Mouse (Mus musculus) heart, postnatal 0 days (tissue): ENCODE measurements around the gene Osbpl6. TPM values are rescaled to one million over a fixed set of nuclear protein-coding genes. Genes with fewer than 3 reads are reported as not detected.

Source experiments
- ATAC-seq: fragments of 200-750 bp; cut with Nextera tagmentation; 2 replicates; pipeline ENCODE4 v1.8.0; 2017; ENCODE audit warnings: low read depth, moderate number of reproducible peaks, moderate library complexity; ENCODE audit not compliant: insufficient read depth
- DNase-seq: peaks from one replicate; pipeline ENCODE4 v3.0.0-alpha.2; 2016; ENCODE audit warnings: low spot score
- H3K27ac ChIP-seq: fragments of 300-500 bp; sonication (generic); 2 replicates; pipeline ENCODE4 v1.5.1; 2014; ENCODE audit warnings: low read depth, mild to moderate bottlenecking
- H3K27me3 ChIP-seq: fragments of 300-500 bp; sonication (generic); 2 replicates; pipeline ENCODE4 v1.6.1; 2014; ENCODE audit warnings: low read length, mixed read lengths; ENCODE audit not compliant: control insufficient read depth, insufficient read depth
- H3K36me3 ChIP-seq: fragments of 300-500 bp; sonication (generic); replicated peaks from 2 replicates; pipeline ENCODE4 v1.6.1; 2014; ENCODE audit warnings: low read length, mixed read lengths; ENCODE audit not compliant: control insufficient read depth, insufficient read depth
- H3K4me1 ChIP-seq: fragments of 300-500 bp; sonication (generic); 2 replicates; pipeline ENCODE4 v1.6.1; 2014; ENCODE audit warnings: antibody characterized with exemption; ENCODE audit not compliant: control insufficient read depth, insufficient read depth
- H3K4me2 ChIP-seq: fragments of 300-500 bp; sonication (generic); 2 replicates; pipeline ENCODE4 v1.6.1; 2014; ENCODE audit warnings: low read depth, mild to moderate bottlenecking, low read length, moderate library complexity
- H3K4me3 ChIP-seq: fragments of 300-500 bp; sonication (generic); 2 replicates; pipeline ENCODE4 v1.5.1; 2014; ENCODE audit warnings: low read depth, low read length
- H3K9ac ChIP-seq: fragments of 300-500 bp; sonication (generic); replicated peaks from 2 replicates; pipeline ENCODE4 v1.6.1; 2014; ENCODE audit warnings: low read depth, low read length, mixed read lengths
- H3K9me3 ChIP-seq: fragments of 300-500 bp; sonication (generic); replicated peaks from 2 replicates; pipeline ENCODE4 v1.6.1; 2016; ENCODE audit warnings: low read length; ENCODE audit not compliant: control insufficient read depth
- CTCF ChIP-seq: IDR thresholded peaks from 2 replicates; pipeline ENCODE4 v1.5.1; 2016; ENCODE audit warnings: antibody characterized with exemption, control low read depth, low read depth
- EP300 ChIP-seq: IDR thresholded peaks from 2 replicates; pipeline ENCODE4 v1.6.1; 2016; ENCODE audit warnings: antibody characterized with exemption, low read depth
- WGBS: fragments of 180-500 bp; shearing (Covaris S2); extraction: QIAGEN DNeasy Blood & Tissue Kit; methylation state at CpG from one replicate; pipeline ENCODE4 v1.1.7; 2014; 5-methylcytosine and 5-hydroxymethylcytosine counted together
- polyA plus RNA-seq: library from polyadenylated mRNA; unstranded; fragments of >200 nt; fragmentation: Nextera tagmentation; extraction: Ambion mirVana; gene quantifications from 2 replicates; pipeline ENCODE4 v1.2.1, GENCODE M21; 2015
- total RNA-seq: library from RNA; depleted of rRNA; stranded (reverse); fragments of >200 nt; gene quantifications from 2 replicates; pipeline ENCODE4 v1.2.3, GENCODE M21; 2014; ENCODE audit warnings: low replicate concordance

Osbpl6 gene
- total and polyA plus RNA-seq, 2 experiments from 2014 or later, result 3.3 to 5.0 TPM

GRCm38 (mm10) chr2:76378646-76379045, 27.7 kb upstream of the Osbpl6 start:
- Histone ChIP-seq H3K36me3 (peaks cover 88% of the 10 kb centered on the region), H3K9ac (no peak overlapping the region), H3K9me3 (no peaks in the 10 kb centered on the region), H3K4me1 (no peaks in the 10 kb centered on the region), H3K4me3 (no peak overlapping the region), H3K4me2 (no peak overlapping the region), H3K27me3 (no peaks in the 10 kb centered on the region), H3K27ac (no peak overlapping the region)
- no peak for ATAC-seq
- WGBS, result 93% methylated on average over 19 of the region's 19 CpGs
- TF ChIP-seq EP300 (no peak), CTCF (no peak)
- no peak for DNase-seq

DNA sequence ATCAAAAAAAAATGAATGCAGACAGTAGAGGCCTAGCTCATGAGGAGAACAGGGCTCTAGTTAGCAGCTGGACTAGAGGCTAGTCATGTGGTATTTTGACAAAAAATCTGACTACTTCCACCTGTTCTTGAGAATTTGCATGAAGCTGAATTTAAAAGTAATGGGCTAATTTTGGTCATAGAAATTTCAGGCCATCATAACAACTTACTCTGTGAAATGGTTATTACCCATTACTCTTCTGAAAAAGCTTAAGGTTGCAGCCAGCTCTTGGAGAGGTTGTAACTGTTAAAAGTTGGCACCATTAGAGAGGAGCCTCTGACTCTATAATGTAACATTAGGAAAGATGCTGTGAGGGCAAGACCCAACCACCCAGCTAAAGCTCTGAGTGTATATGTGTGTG, 19.8 kb upstream of the Osbpl6 start:
- Histone ChIP-seq H3K4me3 (no peak overlapping the region), H3K9ac (no peak overlapping the region), H3K4me2 (no peak overlapping the region), H3K27ac (no peak overlapping the region), H3K27me3 (no peaks in the 10 kb centered on the region), H3K4me1 (no peaks in the 10 kb centered on the region), H3K9me3 (no peaks in the 10 kb centered on the region), H3K36me3 (peaks cover 43% of the 10 kb centered on the region)
- TF ChIP-seq EP300, result no peak
- DNase-seq (no peak), ATAC-seq (no peak)

DNA sequence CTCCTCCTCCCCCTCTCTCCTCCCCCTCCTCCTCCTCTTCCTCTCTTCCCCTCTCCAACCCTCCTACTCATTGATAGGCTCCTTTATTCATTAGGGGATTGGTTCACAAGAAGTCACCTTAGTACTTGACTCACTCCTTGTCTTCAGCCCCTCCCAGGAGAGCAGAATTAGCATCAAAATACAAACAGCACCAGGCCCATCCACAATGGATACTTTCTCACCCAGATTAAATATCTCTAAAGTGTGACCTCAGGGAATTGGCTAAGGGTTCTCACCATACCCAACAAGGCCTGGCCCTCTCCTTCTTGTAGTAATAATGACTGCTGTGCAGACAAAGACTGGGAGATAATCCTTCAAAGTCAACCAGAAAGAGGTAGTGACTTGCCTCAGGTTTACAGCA, 6.1 kb upstream of the Osbpl6 start:
- H3K4me3 ChIP-seq, result no peak overlapping the region
- no peak for DNase-seq
- no peak overlapping the region for H3K27ac ChIP-seq
- no peak overlapping the region for H3K4me2 ChIP-seq
- no peak for TF ChIP-seq EP300
- TF ChIP-seq CTCF, result no peak
- no peaks in the 10 kb centered on the region for H3K36me3 ChIP-seq
- no peaks in the 10 kb centered on the region for H3K9me3 ChIP-seq
- peaks cover 10% of the 10 kb centered on the region; the same call in 1 of the 2 replicates for H3K27me3 ChIP-seq
- no peak for ATAC-seq
- H3K9ac ChIP-seq, result no peak overlapping the region
- H3K4me1 ChIP-seq, result no peaks in the 10 kb centered on the region

DNA sequence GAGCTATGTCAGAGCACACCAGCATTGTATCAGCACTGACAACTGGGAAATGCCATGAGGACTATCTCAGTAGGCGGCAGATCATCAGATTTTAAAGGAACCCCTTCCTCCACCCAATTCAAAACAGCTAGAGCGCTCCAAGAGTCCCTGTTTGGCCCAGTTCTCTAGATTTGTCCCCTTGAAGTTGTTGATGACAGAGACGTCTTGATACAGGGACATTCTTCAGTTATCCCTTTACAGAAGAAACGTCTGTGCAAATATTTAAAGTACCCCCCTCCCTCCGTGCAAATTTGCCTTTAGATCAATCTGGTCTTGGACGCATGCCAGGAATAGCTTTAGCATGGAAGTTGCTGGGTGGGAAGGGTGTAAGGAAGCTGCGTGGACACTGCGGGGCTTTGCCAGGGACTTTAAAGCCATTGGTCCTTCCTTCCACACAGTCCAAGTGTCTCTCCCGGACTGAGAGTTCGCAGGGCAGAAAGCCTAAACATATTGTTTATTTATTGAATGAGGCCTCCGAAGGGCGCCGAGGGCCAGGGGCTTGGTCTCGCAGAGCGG, 635 bp upstream of the Osbpl6 start:
- 5% methylated on average over 15 of the region's 15 CpGs for WGBS
- TF ChIP-seq EP300 (no peak), CTCF (no peak)

GRCm38 (mm10) chr2:76406937-76407441, 681 bp downstream of the Osbpl6 start:
- peak; percentile 47 for DNase-seq
- Histone ChIP-seq H3K36me3 (no peaks in the 10 kb centered on the region), H3K9me3 (no peaks in the 10 kb centered on the region), H3K27ac (no peak overlapping the region), H3K4me1 (no peaks in the 10 kb centered on the region), H3K4me2 (peak overlapping the region; percentile 99), H3K4me3 (peak overlapping the region; percentile 88), H3K9ac (peak overlapping the region; percentile 58), H3K27me3 (peaks cover 20% of the 10 kb centered on the region)
- WGBS, result 0% methylated on average over 47 of the region's 49 CpGs
- TF ChIP-seq EP300 (no peak), CTCF (no peak)
- peak; percentile 67 for ATAC-seq

More for the DNA sequence above, 635 bp upstream of the Osbpl6 start:
- ATAC-seq (no peak), DNase-seq (no peak)
- peak overlapping the region; percentile 57 for H3K9ac ChIP-seq
- no peaks in the 10 kb centered on the region for H3K4me1 ChIP-seq
- H3K9me3 ChIP-seq, result no peaks in the 10 kb centered on the region
- no peaks in the 10 kb centered on the region for H3K36me3 ChIP-seq
- H3K27ac ChIP-seq, result no peak overlapping the region
- H3K27me3 ChIP-seq, result peaks cover 20% of the 10 kb centered on the region
- H3K4me2 ChIP-seq, result peak overlapping the region; percentile 99
- H3K4me3 ChIP-seq, result peak overlapping the region; percentile 88

GRCm38 (mm10) chr2:76409526-76409925, 3.2 kb downstream of the Osbpl6 start:
- H3K9ac ChIP-seq, result no peak overlapping the region
- no peak for ATAC-seq
- H3K4me1 ChIP-seq, result no peaks in the 10 kb centered on the region
- TF ChIP-seq EP300, result no peak
- TF ChIP-seq CTCF, result no peak
- peaks cover 17% of the 10 kb centered on the region; the same call in 1 of the 2 replicates for H3K27me3 ChIP-seq
- H3K4me3 ChIP-seq, result no peak overlapping the region
- 91% methylated on average over 1 of the region's 1 CpGs for WGBS
- H3K9me3 ChIP-seq, result no peaks in the 10 kb centered on the region
- DNase-seq, result no peak
- no peaks in the 10 kb centered on the region for H3K36me3 ChIP-seq
- H3K4me2 ChIP-seq, result no peak overlapping the region
- H3K27ac ChIP-seq, result no peak overlapping the region
